Mouse (Mus musculus) limb, embryonic 10.5 days (tissue): Measurements from ENCODE around the gene Trim9. TPM values are rescaled to one million over a fixed set of nuclear protein-coding genes. Genes with fewer than 3 reads are reported as not detected.
A peak's percentile ranks its signal among the peaks of the same experiment; 100 is the strongest.

Source experiments
- DNase-seq: peaks from one replicate; pipeline ENCODE4 v3.0.0-alpha.2; 2017; ENCODE audit warnings: low spot score
- H3K27ac ChIP-seq: fragments of 300-500 bp; sonication (generic); 2 replicates; pipeline ENCODE4 v1.5.1; 2016; ENCODE audit warnings: mild to moderate bottlenecking
- H3K27me3 ChIP-seq: fragments of 300-500 bp; sonication (generic); 2 replicates; pipeline ENCODE4 v1.6.1; 2016; ENCODE audit warnings: low read depth, mild to moderate bottlenecking; ENCODE audit not compliant: poor library complexity, severe bottlenecking
- H3K36me3 ChIP-seq: fragments of 300-500 bp; sonication (generic); 2 replicates; pipeline ENCODE4 v1.6.1; 2016; ENCODE audit warnings: mild to moderate bottlenecking, moderate library complexity
- H3K4me1 ChIP-seq: fragments of 300-500 bp; sonication (generic); 2 replicates; pipeline ENCODE4 v1.6.1; 2016
- H3K4me3 ChIP-seq: fragments of 300-500 bp; sonication (generic); 2 replicates; pipeline ENCODE4 v1.5.1; 2016; ENCODE audit warnings: mild to moderate bottlenecking, moderate library complexity
- H3K9me3 ChIP-seq: fragments of 300-500 bp; sonication (generic); replicated peaks from 2 replicates; pipeline ENCODE4 v1.6.1; 2016; ENCODE audit warnings: mild to moderate bottlenecking
- WGBS: fragments of 180-500 bp; shearing (Covaris S2); methylation state at CpG from one replicate; pipeline ENCODE4 v1.1.7; 2016; 5-methylcytosine and 5-hydroxymethylcytosine counted together
- polyA plus RNA-seq: library from polyadenylated mRNA; unstranded; fragments of >200 nt; fragmentation: Nextera tagmentation; extraction: Ambion mirVana; gene quantifications from 2 replicates; pipeline ENCODE4 v1.2.1, GENCODE M21; 2016

Gene Trim9
- polyA plus RNA-seq, 1 experiment from 2014 or later, result 0.55 TPM

- 86% methylated on average over 6 of the region's 6 CpGs for WGBS
- DNase-seq, result no peak
- Histone ChIP-seq H3K27ac (no peak overlapping the region), H3K27me3 (no peaks in the 10 kb centered on the region), H3K4me3 (no peak overlapping the region), H3K36me3 (no peaks in the 10 kb centered on the region), H3K4me1 (peaks cover 14% of the 10 kb centered on the region), H3K9me3 (no peaks in the 10 kb centered on the region)
These were observed 77.7 kb downstream of the Trim9 start for GRCm38 (mm10) chr12:70269724-70270123.

- H3K36me3 ChIP-seq, result no peaks in the 10 kb centered on the region
- H3K27ac ChIP-seq, result 0 out of 2 replicates have a peak overlapping the region, but pooled peaks have one; percentile 47
- peaks cover 27% of the 10 kb centered on the region for H3K4me1 ChIP-seq
- DNase-seq, result no peak
- H3K4me3 ChIP-seq, result no peak overlapping the region
- no peaks in the 10 kb centered on the region for H3K9me3 ChIP-seq
- WGBS, result 86% methylated on average over 9 of the region's 9 CpGs
- no peaks in the 10 kb centered on the region for H3K27me3 ChIP-seq
These were observed 80.1 kb downstream of the Trim9 start for GRCm38 (mm10) chr12:70267314-70267713.

DNA sequence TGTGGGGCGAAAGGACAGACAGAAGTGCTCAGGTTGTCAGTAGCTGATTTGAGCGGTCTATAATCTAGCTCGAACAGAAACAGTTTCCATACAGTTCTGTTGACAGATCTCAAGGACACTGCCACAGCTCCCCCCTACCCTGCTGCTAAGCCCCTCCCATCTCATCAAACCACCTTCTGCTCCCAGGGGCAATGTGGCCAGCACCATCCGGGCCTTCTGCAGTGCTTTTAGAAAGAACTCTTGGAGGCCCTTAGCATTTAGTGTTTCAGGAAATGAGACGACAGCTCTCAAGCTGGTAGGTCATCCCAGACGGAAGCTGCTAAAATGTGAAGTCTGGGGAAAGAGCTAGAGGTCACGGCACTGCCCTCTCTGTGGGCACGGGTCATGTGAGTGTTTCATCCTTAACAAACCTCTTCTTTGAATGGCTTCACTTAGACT, 80.9 kb downstream of the Trim9 start:
- peak overlapping the region; percentile 54 for H3K27ac ChIP-seq
- H3K9me3 ChIP-seq, result no peaks in the 10 kb centered on the region
- H3K36me3 ChIP-seq, result no peaks in the 10 kb centered on the region
- H3K27me3 ChIP-seq, result no peaks in the 10 kb centered on the region
- peaks cover 27% of the 10 kb centered on the region for H3K4me1 ChIP-seq
- DNase-seq, result peak; percentile 39
- no peak overlapping the region for H3K4me3 ChIP-seq
- 36% methylated on average over 8 of the region's 8 CpGs for WGBS

GRCm38 (mm10) chr12:70263721-70264120, 83.7 kb downstream of the Trim9 start:
- Histone ChIP-seq H3K4me1 (peaks cover 27% of the 10 kb centered on the region), H3K9me3 (no peaks in the 10 kb centered on the region), H3K4me3 (no peak overlapping the region), H3K27me3 (no peaks in the 10 kb centered on the region), H3K27ac (no peak overlapping the region), H3K36me3 (no peaks in the 10 kb centered on the region)
- WGBS, result 47% methylated on average over 7 of the region's 7 CpGs
- no peak for DNase-seq

DNA sequence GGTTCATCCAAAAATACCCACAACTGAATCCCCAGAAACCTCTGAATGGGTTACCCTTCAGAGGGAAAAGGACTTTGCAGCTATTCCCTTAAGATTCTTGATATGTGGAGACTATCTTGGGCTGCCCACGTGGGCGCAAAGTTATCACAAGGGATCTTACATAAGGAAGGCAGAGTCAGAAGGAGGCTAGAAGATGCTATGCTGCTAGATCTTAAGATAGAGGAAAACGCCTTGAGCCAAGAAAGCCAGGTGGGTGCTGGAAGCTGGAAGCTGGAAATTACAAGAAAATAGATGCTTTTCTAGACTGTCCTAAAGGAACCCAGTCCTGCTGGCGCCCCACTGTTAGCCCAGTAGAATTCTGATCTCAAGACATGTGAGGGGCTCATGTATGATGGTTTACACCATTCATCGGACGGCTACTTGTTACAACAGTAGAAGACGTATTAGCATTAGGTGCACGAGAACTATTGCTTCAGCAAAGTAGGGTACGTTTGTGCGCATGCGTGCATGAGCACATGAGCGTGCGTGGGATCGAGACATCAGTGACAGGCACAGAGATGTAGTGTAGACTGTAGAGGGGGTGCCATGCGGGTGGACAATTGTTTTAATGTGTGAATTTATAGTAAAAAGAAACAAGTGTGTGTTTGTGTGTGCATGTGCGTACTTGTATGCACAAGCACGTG, 85.0 kb downstream of the Trim9 start:
- H3K9me3 ChIP-seq, result no peaks in the 10 kb centered on the region
- H3K4me3 ChIP-seq, result no peak overlapping the region
- no peak overlapping the region; the same call in 1 of the 2 replicates for H3K27ac ChIP-seq
- no peaks in the 10 kb centered on the region for H3K36me3 ChIP-seq
- no peak for DNase-seq
- 92% methylated on average over 17 of the region's 17 CpGs for WGBS
- H3K4me1 ChIP-seq, result peaks cover 26% of the 10 kb centered on the region
- H3K27me3 ChIP-seq, result no peaks in the 10 kb centered on the region

DNA sequence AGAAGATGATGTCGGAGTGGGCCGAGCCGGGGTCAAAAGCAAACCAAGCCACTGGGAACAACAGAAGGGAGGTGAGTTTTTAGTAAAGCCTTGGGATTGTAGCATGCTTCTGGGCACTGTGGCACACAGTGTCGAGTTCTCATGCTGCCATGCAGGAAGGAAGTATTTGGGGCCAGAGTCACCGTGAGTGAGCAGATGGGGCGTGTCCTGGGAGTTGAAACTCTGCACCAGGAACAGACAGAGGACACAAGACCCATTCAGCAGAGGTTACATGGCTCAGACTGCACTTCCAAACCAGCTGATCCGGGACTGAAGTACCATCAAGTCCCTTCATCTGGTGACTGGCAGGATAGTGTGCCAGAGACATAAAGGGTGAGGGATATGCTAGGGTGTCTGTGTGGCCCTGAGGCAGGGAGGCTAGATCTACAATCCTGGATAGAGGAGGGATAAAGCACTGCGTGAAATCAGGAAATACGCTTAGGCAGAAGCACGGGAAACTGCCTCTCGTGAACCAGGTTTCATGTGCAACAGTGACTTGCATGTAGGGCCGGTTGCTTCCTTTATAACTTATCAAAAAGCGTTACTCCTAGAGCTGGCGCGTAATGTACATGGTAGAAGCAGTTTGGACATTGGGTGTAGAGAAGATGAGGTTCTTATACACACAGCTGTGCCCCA, 96.1 kb downstream of the Trim9 start:
- Histone ChIP-seq H3K27me3 (no peaks in the 10 kb centered on the region), H3K4me3 (no peak overlapping the region), H3K27ac (no peak overlapping the region), H3K4me1 (peaks cover 17% of the 10 kb centered on the region), H3K9me3 (no peaks in the 10 kb centered on the region), H3K36me3 (no peaks in the 10 kb centered on the region)
- no peak for DNase-seq
- 83% methylated on average over 15 of the region's 15 CpGs for WGBS

- Histone ChIP-seq H3K27ac (no peak overlapping the region), H3K9me3 (no peaks in the 10 kb centered on the region), H3K4me3 (no peak overlapping the region), H3K27me3 (no peaks in the 10 kb centered on the region), H3K4me1 (peaks cover 17% of the 10 kb centered on the region), H3K36me3 (no peaks in the 10 kb centered on the region)
- 90% methylated on average over 10 of the region's 10 CpGs for WGBS
- no peak for DNase-seq
These were observed 97.7 kb downstream of the Trim9 start for GRCm38 (mm10) chr12:70249616-70250157.

- peaks cover 17% of the 10 kb centered on the region for H3K4me1 ChIP-seq
- H3K36me3 ChIP-seq, result no peaks in the 10 kb centered on the region
- 70% methylated on average over 15 of the region's 15 CpGs for WGBS
- no peak overlapping the region for H3K27ac ChIP-seq
- DNase-seq, result no peak
- H3K27me3 ChIP-seq, result no peaks in the 10 kb centered on the region
- H3K9me3 ChIP-seq, result no peaks in the 10 kb centered on the region
- no peak overlapping the region for H3K4me3 ChIP-seq
These were observed 99.5 kb downstream of the Trim9 start for GRCm38 (mm10) chr12:70247683-70248474.

DNA sequence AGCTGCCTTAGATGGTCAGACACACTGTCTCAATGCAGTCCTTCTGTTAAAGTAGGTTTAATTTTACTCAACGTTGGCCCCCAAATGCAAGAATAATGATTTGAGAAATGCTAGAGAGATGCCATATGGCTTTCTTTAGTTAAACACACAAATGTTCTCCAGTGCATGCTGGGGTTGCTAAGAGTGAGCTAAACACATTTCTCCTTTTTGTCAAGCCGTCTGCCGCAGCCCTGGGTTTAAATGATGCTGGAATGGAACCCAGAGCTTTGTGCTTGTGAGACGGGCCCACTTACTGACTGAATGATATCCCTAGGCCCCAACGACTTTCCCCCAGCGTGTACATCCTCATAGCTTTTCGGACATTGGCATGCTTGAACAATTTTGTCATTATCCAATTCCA, 104.9 kb downstream of the Trim9 start:
- H3K4me3 ChIP-seq, result no peak overlapping the region
- no peaks in the 10 kb centered on the region for H3K27me3 ChIP-seq
- no peaks in the 10 kb centered on the region for H3K36me3 ChIP-seq
- no peak overlapping the region for H3K27ac ChIP-seq
- no peak for DNase-seq
- H3K4me1 ChIP-seq, result peaks cover 9% of the 10 kb centered on the region; the same call in 1 of the 2 replicates
- WGBS, result 92% methylated on average over 7 of the region's 7 CpGs
- H3K9me3 ChIP-seq, result no peaks in the 10 kb centered on the region

- H3K27me3 ChIP-seq, result no peaks in the 10 kb centered on the region
- peaks cover 14% of the 10 kb centered on the region for H3K4me1 ChIP-seq
- no peak overlapping the region for H3K4me3 ChIP-seq
- no peaks in the 10 kb centered on the region for H3K36me3 ChIP-seq
- 84% methylated on average over 5 of the region's 5 CpGs for WGBS
- DNase-seq, result no peak
- H3K27ac ChIP-seq, result no peak overlapping the region
- no peaks in the 10 kb centered on the region for H3K9me3 ChIP-seq
These were observed 107.7 kb downstream of the Trim9 start for GRCm38 (mm10) chr12:70239741-70240140.

DNA sequence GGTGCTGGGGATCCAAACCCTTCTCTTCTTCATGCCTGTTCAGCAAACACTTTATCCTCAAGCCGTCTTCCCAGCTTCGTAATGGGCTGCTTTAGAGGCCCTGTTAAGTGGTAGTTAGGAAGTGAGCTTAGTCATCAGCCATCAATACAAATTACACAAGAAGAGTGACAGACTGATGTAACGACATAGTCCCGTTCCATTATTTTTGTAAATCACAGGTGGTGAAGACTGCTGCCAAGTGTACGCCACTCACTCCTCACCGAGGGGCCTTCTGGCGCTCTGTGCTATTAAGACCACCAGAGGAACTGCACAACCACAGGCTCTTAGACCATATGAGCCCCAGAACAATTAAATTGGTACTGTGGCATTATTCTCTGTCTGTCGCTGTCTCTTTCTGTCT, 108.8 kb downstream of the Trim9 start:
- Histone ChIP-seq H3K27me3 (no peaks in the 10 kb centered on the region), H3K4me3 (no peak overlapping the region), H3K4me1 (peaks cover 15% of the 10 kb centered on the region), H3K27ac (no peak overlapping the region), H3K9me3 (no peaks in the 10 kb centered on the region), H3K36me3 (no peaks in the 10 kb centered on the region)
- WGBS, result 65% methylated on average over 8 of the region's 8 CpGs
- DNase-seq, result no peak

- peak overlapping the region; percentile 46 for H3K4me3 ChIP-seq
- H3K4me1 ChIP-seq, result peaks cover 15% of the 10 kb centered on the region
- no peaks in the 10 kb centered on the region for H3K9me3 ChIP-seq
- H3K27ac ChIP-seq, result peak overlapping the region; percentile 77
- H3K27me3 ChIP-seq, result no peaks in the 10 kb centered on the region
- 19% methylated on average over 13 of the region's 13 CpGs for WGBS
- H3K36me3 ChIP-seq, result no peaks in the 10 kb centered on the region
- peak; percentile 83 for DNase-seq
These were observed 112.4 kb downstream of the Trim9 start for GRCm38 (mm10) chr12:70234938-70235484.
